Mouse (Mus musculus): Measurements from ENCODE around the gene Apoc4. TPM values are rescaled to one million over a fixed set of nuclear protein-coding genes. Genes with fewer than 3 reads are reported as not detected.

The Apoc4 gene
- total and polyA plus RNA-seq, 3 experiments: 0.22 to 0.27 TPM; not detected in 1

GRCm38 (mm10) chr7:19632275-19632674, 49.0 kb downstream of the Apoc4 start:
- no peak for TF ChIP-seq GATA2 (IDR thresholded peaks at IDR 0.05; ENCODE audit: borderline replicate concordance, low read depth, low read length)
- TF ChIP-seq TAL1 (conservative IDR thresholded peaks at IDR 0.05; ENCODE audit: low read depth, low read length): no peak
- TF ChIP-seq GATA1 (IDR thresholded peaks at IDR 0.05; ENCODE audit: borderline replicate concordance, low read length): no peak
- no peak for TF ChIP-seq CTCF (IDR thresholded peaks at IDR 0.05; ENCODE audit: low read depth, low read length)
- TF ChIP-seq POLR2AphosphoS5 (IDR thresholded peaks at IDR 0.05; ENCODE audit: insufficient replicate concordance, low read depth, low read length): no peak
- H3K4me1 ChIP-seq (ENCODE audit: insufficient read depth, low read depth, low read length): peaks cover 23% of the 10 kb centered on the region
- no peak for ATAC-seq (ENCODE audit: extremely low read depth, insufficient number of reproducible peaks, low FRiP score, poor library complexity, severe bottlenecking)

GRCm38 (mm10) chr7:19629361-19629734, 51.9 kb downstream of the Apoc4 start, which contains the start of gene Relb:
TSS of gene Relb (minus strand) at chr7:19629438.
- peak; percentile 19; the same call in 1 of the 2 replicates for ATAC-seq (ENCODE audit: extremely low read depth, insufficient number of reproducible peaks, low FRiP score, poor library complexity, severe bottlenecking)

More at GRCm38 (mm10) chr7:19632275-19632674, 49.0 kb downstream of the Apoc4 start:
- no peak for DNase-seq (ENCODE audit: low spot score)
- H3K9me3 ChIP-seq (replicated peaks): no peaks in the 10 kb centered on the region
- H3K36me3 ChIP-seq (replicated peaks): peaks cover 58% of the 10 kb centered on the region
- no peaks in the 10 kb centered on the region for H3K27me3 ChIP-seq (ENCODE audit: insufficient read depth, low read length)
- no peak overlapping the region for H3K4me3 ChIP-seq (ENCODE audit: low read depth, low read length)

GRCm38 (mm10) chr7:19628536-19629360, 52.5 kb downstream of the Apoc4 start:
- peaks cover 23% of the 10 kb centered on the region for H3K36me3 ChIP-seq (replicated peaks)

More at GRCm38 (mm10) chr7:19629361-19629734, 51.9 kb downstream of the Apoc4 start, which contains the start of gene Relb:
- peaks cover 29% of the 10 kb centered on the region for H3K36me3 ChIP-seq (replicated peaks)
- TF ChIP-seq GATA2 (IDR thresholded peaks at IDR 0.05; ENCODE audit: borderline replicate concordance, low read depth, low read length) (no peak), TAL1 (conservative IDR thresholded peaks at IDR 0.05; ENCODE audit: low read depth, low read length) (no peak), CTCF (IDR thresholded peaks at IDR 0.05; ENCODE audit: low read depth, low read length) (no peak), POLR2AphosphoS5 (IDR thresholded peaks at IDR 0.05; ENCODE audit: insufficient replicate concordance, low read depth, low read length) (no peak), GATA1 (IDR thresholded peaks at IDR 0.05; ENCODE audit: borderline replicate concordance, low read length) (no peak)
- H3K9me3 ChIP-seq (replicated peaks): no peaks in the 10 kb centered on the region
- peaks cover 23% of the 10 kb centered on the region for H3K4me1 ChIP-seq (ENCODE audit: insufficient read depth, low read depth, low read length)
- H3K27me3 ChIP-seq (ENCODE audit: insufficient read depth, low read length): no peaks in the 10 kb centered on the region
- peak within 1 kb of the TSS; percentile 79 for H3K4me3 ChIP-seq (ENCODE audit: low read depth, low read length)
- DNase-seq (ENCODE audit: low spot score): peak; percentile 92

GRCm38 (mm10) chr7:19628192-19628535, 53.1 kb downstream of the Apoc4 start:
- TF ChIP-seq CTCF (IDR thresholded peaks at IDR 0.05; ENCODE audit: low read depth, low read length) (no peak), GATA1 (IDR thresholded peaks at IDR 0.05; ENCODE audit: borderline replicate concordance, low read length) (no peak), POLR2AphosphoS5 (IDR thresholded peaks at IDR 0.05; ENCODE audit: insufficient replicate concordance, low read depth, low read length) (no peak), TAL1 (conservative IDR thresholded peaks at IDR 0.05; ENCODE audit: low read depth, low read length) (no peak), GATA2 (IDR thresholded peaks at IDR 0.05; ENCODE audit: borderline replicate concordance, low read depth, low read length) (no peak)
- ATAC-seq (ENCODE audit: extremely low read depth, insufficient number of reproducible peaks, low FRiP score, poor library complexity, severe bottlenecking) (no peak), DNase-seq (ENCODE audit: low spot score) (no peak)
- no peaks in the 10 kb centered on the region for H3K9me3 ChIP-seq (replicated peaks)
- peaks cover 21% of the 10 kb centered on the region for H3K4me1 ChIP-seq (ENCODE audit: insufficient read depth, low read depth, low read length)
- peak overlapping the region; percentile 79; the same call in 1 of the 2 replicates for H3K4me3 ChIP-seq (ENCODE audit: low read depth, low read length)
- peaks cover 9% of the 10 kb centered on the region for H3K27me3 ChIP-seq (ENCODE audit: insufficient read depth, low read length)
- peaks cover 17% of the 10 kb centered on the region for H3K36me3 ChIP-seq (replicated peaks)

More at GRCm38 (mm10) chr7:19628536-19629360, 52.5 kb downstream of the Apoc4 start:
- H3K4me1 ChIP-seq (ENCODE audit: insufficient read depth, low read depth, low read length): peaks cover 21% of the 10 kb centered on the region
- peaks cover 5% of the 10 kb centered on the region for H3K27me3 ChIP-seq (ENCODE audit: insufficient read depth, low read length)
- TF ChIP-seq POLR2AphosphoS5 (IDR thresholded peaks at IDR 0.05; ENCODE audit: insufficient replicate concordance, low read depth, low read length): no peak
- TF ChIP-seq TAL1 (conservative IDR thresholded peaks at IDR 0.05; ENCODE audit: low read depth, low read length): no peak
- no peak for TF ChIP-seq GATA2 (IDR thresholded peaks at IDR 0.05; ENCODE audit: borderline replicate concordance, low read depth, low read length)
- no peak for TF ChIP-seq CTCF (IDR thresholded peaks at IDR 0.05; ENCODE audit: low read depth, low read length)
- no peak for TF ChIP-seq GATA1 (IDR thresholded peaks at IDR 0.05; ENCODE audit: borderline replicate concordance, low read length)
- no peaks in the 10 kb centered on the region for H3K9me3 ChIP-seq (replicated peaks)
- DNase-seq (ENCODE audit: low spot score) (peak; percentile 87), ATAC-seq (ENCODE audit: extremely low read depth, insufficient number of reproducible peaks, low FRiP score, poor library complexity, severe bottlenecking) (peak; percentile 94)
- H3K4me3 ChIP-seq (ENCODE audit: low read depth, low read length): peak overlapping the region; percentile 79

Other genes with a start within 250 kb of the Apoc4 start
Only the 20 nearest of the 24 such genes appear.
- 4.6 and 5.2 TPM in 2 replicates for gene Bloc1s3, start 173.1 kb downstream of the Apoc4 start, total RNA-seq (2014; fragmentation: Nextera tagmentation)
- 4.2 and 5.2 TPM in 2 replicates for gene Bloc1s3, start 173.1 kb downstream of the Apoc4 start, total RNA-seq (2017)
- 5.7 and 6.0 TPM in 2 replicates for gene Bloc1s3, start 173.1 kb downstream of the Apoc4 start, polyA plus RNA-seq (2012)
- 87.2 and 92.8 TPM in 2 replicates for gene Trappc6a, start 173.1 kb downstream of the Apoc4 start, total RNA-seq (2014; fragmentation: Nextera tagmentation)
- 141 and 200 TPM in 2 replicates for gene Trappc6a, start 173.1 kb downstream of the Apoc4 start, total RNA-seq (2017)
- gene Trappc6a, start 173.1 kb downstream of the Apoc4 start, polyA plus RNA-seq (2012): 537 and 654 TPM in 2 replicates
- gene Nkpd1, start 163.6 kb downstream of the Apoc4 start, total RNA-seq (2014; fragmentation: Nextera tagmentation): 0.53 and 0.92 TPM in 2 replicates
- gene Nkpd1, start 163.6 kb downstream of the Apoc4 start, total RNA-seq (2017): 0.22 and 0.41 TPM in 2 replicates
- gene Nkpd1, start 163.6 kb downstream of the Apoc4 start, polyA plus RNA-seq (2012): 0.55 TPM in 2 replicates
- 22.4 and 23.0 TPM in 2 replicates for gene Ppp1r37, start 118.4 kb downstream of the Apoc4 start, total RNA-seq (2014; fragmentation: Nextera tagmentation)
- gene Ppp1r37, start 118.4 kb downstream of the Apoc4 start, total RNA-seq (2017): 10.9 and 13.1 TPM in 2 replicates
- 68.4 and 71.2 TPM in 2 replicates for gene Ppp1r37, start 118.4 kb downstream of the Apoc4 start, polyA plus RNA-seq (2012)
- gene Zfp296, start 104.2 kb downstream of the Apoc4 start, total RNA-seq (2014; fragmentation: Nextera tagmentation): 0.53 and 0.97 TPM in 2 replicates
- 0.81 and 0.82 TPM in 2 replicates for gene Zfp296, start 104.2 kb downstream of the Apoc4 start, total RNA-seq (2017)
- gene Zfp296, start 104.2 kb downstream of the Apoc4 start, polyA plus RNA-seq (2012): 3.4 TPM in 2 replicates
- 50.8 and 51.2 TPM in 2 replicates for gene Gemin7, start 103.9 kb downstream of the Apoc4 start, total RNA-seq (2014; fragmentation: Nextera tagmentation)
- 25.8 and 31.3 TPM in 2 replicates for gene Gemin7, start 103.9 kb downstream of the Apoc4 start, total RNA-seq (2017)
- gene Gemin7, start 103.9 kb downstream of the Apoc4 start, polyA plus RNA-seq (2012): 52.7 and 55.4 TPM in 2 replicates
- 25.8 and 41.4 TPM in 2 replicates for gene Clasrp, start 77.0 kb downstream of the Apoc4 start, total RNA-seq (2014; fragmentation: Nextera tagmentation)
- gene Clasrp, start 77.0 kb downstream of the Apoc4 start, total RNA-seq (2017): 34.2 and 35.1 TPM in 2 replicates
- 153 and 172 TPM in 2 replicates for gene Clasrp, start 77.0 kb downstream of the Apoc4 start, polyA plus RNA-seq (2012)
- gene Relb, start 52.0 kb downstream of the Apoc4 start, total RNA-seq (2014; fragmentation: Nextera tagmentation): 1.5 and 1.9 TPM in 2 replicates
- 1.5 and 2.0 TPM in 2 replicates for gene Relb, start 52.0 kb downstream of the Apoc4 start, total RNA-seq (2017)
- 1.1 and 1.2 TPM in 2 replicates for gene Relb, start 52.0 kb downstream of the Apoc4 start, polyA plus RNA-seq (2012)
- gene Clptm1, start 16.4 kb downstream of the Apoc4 start, total RNA-seq (2014; fragmentation: Nextera tagmentation): 70.0 and 75.5 TPM in 2 replicates
- 26.0 and 28.6 TPM in 2 replicates for gene Clptm1, start 16.4 kb downstream of the Apoc4 start, total RNA-seq (2017)
- 74.8 and 93.4 TPM in 2 replicates for gene Clptm1, start 16.4 kb downstream of the Apoc4 start, polyA plus RNA-seq (2012)
- not detected in 2 replicates for gene Apoc2, start 3.5 kb downstream of the Apoc4 start, total RNA-seq (2014; fragmentation: Nextera tagmentation)
- not detected in 2 replicates for gene Apoc2, start 3.5 kb downstream of the Apoc4 start, total RNA-seq (2017)
- not detected in 2 replicates for gene Apoc2, start 3.5 kb downstream of the Apoc4 start, polyA plus RNA-seq (2012)
- gene Gm44805, start 56 bp downstream of the Apoc4 start, total RNA-seq (2014; fragmentation: Nextera tagmentation): not detected in 2 replicates
- not detected in 2 replicates for gene Gm44805, start 56 bp downstream of the Apoc4 start, total RNA-seq (2017)
- gene Gm44805, start 56 bp downstream of the Apoc4 start, polyA plus RNA-seq (2012): not detected in 2 replicates
- 12.3 and 14.9 TPM in 2 replicates for gene Apoc1, start 11.2 kb upstream of the Apoc4 start, total RNA-seq (2014; fragmentation: Nextera tagmentation)
- 4.8 and 7.0 TPM in 2 replicates for gene Apoc1, start 11.2 kb upstream of the Apoc4 start, total RNA-seq (2017)
- 9.5 and 15.3 TPM in 2 replicates for gene Apoc1, start 11.2 kb upstream of the Apoc4 start, polyA plus RNA-seq (2012)
- 7.4 and 8.1 TPM in 2 replicates for gene Apoe, start 17.7 kb upstream of the Apoc4 start, total RNA-seq (2014; fragmentation: Nextera tagmentation)
- gene Apoe, start 17.7 kb upstream of the Apoc4 start, total RNA-seq (2017): 19.9 TPM in 2 replicates
- 28.6 and 28.7 TPM in 2 replicates for gene Apoe, start 17.7 kb upstream of the Apoc4 start, polyA plus RNA-seq (2012)
- gene Tomm40, start 34.0 kb upstream of the Apoc4 start, total RNA-seq (2014; fragmentation: Nextera tagmentation): 75.6 and 88.4 TPM in 2 replicates
- gene Tomm40, start 34.0 kb upstream of the Apoc4 start, total RNA-seq (2017): 49.1 and 56.9 TPM in 2 replicates
- 377 and 386 TPM in 2 replicates for gene Tomm40, start 34.0 kb upstream of the Apoc4 start, polyA plus RNA-seq (2012)
- 14.2 and 17.2 TPM in 2 replicates for gene Nectin2, start 69.0 kb upstream of the Apoc4 start, total RNA-seq (2014; fragmentation: Nextera tagmentation)
- gene Nectin2, start 69.0 kb upstream of the Apoc4 start, total RNA-seq (2017): 9.7 and 11.4 TPM in 2 replicates
- 34.9 and 35.8 TPM in 2 replicates for gene Nectin2, start 69.0 kb upstream of the Apoc4 start, polyA plus RNA-seq (2012)
- not detected in 2 replicates for gene Bcam, start 89.5 kb upstream of the Apoc4 start, total RNA-seq (2014; fragmentation: Nextera tagmentation)
- gene Bcam, start 89.5 kb upstream of the Apoc4 start, total RNA-seq (2017): 0.05 TPM in 1 of 2 replicates, not detected in the other
- not detected in 2 replicates for gene Bcam, start 89.5 kb upstream of the Apoc4 start, polyA plus RNA-seq (2012)
- gene Cblc, start 115.3 kb upstream of the Apoc4 start, total RNA-seq (2014; fragmentation: Nextera tagmentation): not detected in 2 replicates
- not detected in 2 replicates for gene Cblc, start 115.3 kb upstream of the Apoc4 start, total RNA-seq (2017)
- gene Cblc, start 115.3 kb upstream of the Apoc4 start, polyA plus RNA-seq (2012): not detected in 2 replicates
- gene Bcl3, start 141.3 kb upstream of the Apoc4 start, total RNA-seq (2014; fragmentation: Nextera tagmentation): 2.7 TPM in 1 of 2 replicates, not detected in the other
- gene Bcl3, start 141.3 kb upstream of the Apoc4 start, total RNA-seq (2017): 0.71 and 1.1 TPM in 2 replicates
- gene Bcl3, start 141.3 kb upstream of the Apoc4 start, polyA plus RNA-seq (2012): 6.1 and 6.6 TPM in 2 replicates
- gene Gm19345, start 170.5 kb upstream of the Apoc4 start, total RNA-seq (2014; fragmentation: Nextera tagmentation): not detected in 2 replicates
- not detected in 2 replicates for gene Gm19345, start 170.5 kb upstream of the Apoc4 start, total RNA-seq (2017)
- gene Gm19345, start 170.5 kb upstream of the Apoc4 start, polyA plus RNA-seq (2012): not detected in 2 replicates
- 1.7 and 4.1 TPM in 2 replicates for gene Ceacam16, start 179.8 kb upstream of the Apoc4 start, total RNA-seq (2014; fragmentation: Nextera tagmentation)
- 2.3 and 2.8 TPM in 2 replicates for gene Ceacam16, start 179.8 kb upstream of the Apoc4 start, total RNA-seq (2017)
- gene Ceacam16, start 179.8 kb upstream of the Apoc4 start, polyA plus RNA-seq (2012): 2.2 and 3.2 TPM in 2 replicates